Mouse (Mus musculus) intestine, embryonic 14.5 days (tissue): Measurements from ENCODE around the gene Cysltr2. TPM values are rescaled to one million over a fixed set of nuclear protein-coding genes. Genes with fewer than 3 reads are reported as not detected.

Experiments used
- ATAC-seq: fragments of 200-750 bp; cut with Nextera tagmentation; replicated peaks from 2 replicates; pipeline ENCODE4 v1.8.0; 2017; ENCODE audit warnings: low read depth, moderate number of reproducible peaks, moderate TSS enrichment, moderate library complexity; ENCODE audit not compliant: low FRiP score, low TSS enrichment
- DNase-seq: peaks from one replicate; pipeline ENCODE4 v3.0.0-alpha.2; 2018; ENCODE audit warnings: low spot score
- H3K27ac ChIP-seq: fragments of 300-500 bp; sonication (generic); 2 replicates; pipeline ENCODE4 v1.5.1; 2014; ENCODE audit warnings: low read depth, mild to moderate bottlenecking, control low read depth
- H3K27me3 ChIP-seq: fragments of 300-500 bp; sonication (generic); replicated peaks from 2 replicates; pipeline ENCODE4 v1.6.1; 2014; ENCODE audit warnings: low read length, control low read depth; ENCODE audit not compliant: control insufficient read depth, insufficient read depth
- H3K36me3 ChIP-seq: fragments of 300-500 bp; sonication (generic); 2 replicates; pipeline ENCODE4 v1.6.1; 2014; ENCODE audit warnings: low read length, control low read depth; ENCODE audit not compliant: control insufficient read depth, insufficient read depth
- H3K4me1 ChIP-seq: fragments of 300-500 bp; sonication (generic); replicated peaks from 2 replicates; pipeline ENCODE4 v1.6.1; 2014; ENCODE audit warnings: low read length, control low read depth, mixed read lengths; ENCODE audit not compliant: control insufficient read depth, insufficient read depth
- H3K4me2 ChIP-seq: fragments of 300-500 bp; sonication (generic); 2 replicates; pipeline ENCODE4 v1.6.1; 2014; ENCODE audit warnings: low read length
- H3K4me3 ChIP-seq: fragments of 300-500 bp; sonication (generic); 2 replicates; pipeline ENCODE4 v1.5.1; 2014; ENCODE audit warnings: low read depth, low read length, control low read depth, mixed read lengths
- H3K9ac ChIP-seq: fragments of 300-500 bp; sonication (generic); 2 replicates; pipeline ENCODE4 v1.6.1; 2014; ENCODE audit warnings: mild to moderate bottlenecking, low read length
- H3K9me3 ChIP-seq: fragments of 300-500 bp; sonication (generic); 2 replicates; pipeline ENCODE4 v1.6.1; 2016; ENCODE audit warnings: low read length, control low read depth; ENCODE audit not compliant: control insufficient read depth
- WGBS: fragments of 180-500 bp; shearing (Covaris S2); extraction: QIAGEN DNeasy Blood & Tissue Kit; methylation state at CpG from one replicate; pipeline ENCODE4 v1.1.7; 2014; 5-methylcytosine and 5-hydroxymethylcytosine counted together
- polyA plus RNA-seq: library from polyadenylated mRNA; unstranded; fragments of >200 nt; fragmentation: Nextera tagmentation; extraction: Ambion mirVana; gene quantifications from 2 replicates; pipeline ENCODE4 v1.2.1, GENCODE M21; 2014

Gene Cysltr2
- 0.27 TPM in 1 of 2 replicates, not detected in the other for polyA plus RNA-seq

DNA sequence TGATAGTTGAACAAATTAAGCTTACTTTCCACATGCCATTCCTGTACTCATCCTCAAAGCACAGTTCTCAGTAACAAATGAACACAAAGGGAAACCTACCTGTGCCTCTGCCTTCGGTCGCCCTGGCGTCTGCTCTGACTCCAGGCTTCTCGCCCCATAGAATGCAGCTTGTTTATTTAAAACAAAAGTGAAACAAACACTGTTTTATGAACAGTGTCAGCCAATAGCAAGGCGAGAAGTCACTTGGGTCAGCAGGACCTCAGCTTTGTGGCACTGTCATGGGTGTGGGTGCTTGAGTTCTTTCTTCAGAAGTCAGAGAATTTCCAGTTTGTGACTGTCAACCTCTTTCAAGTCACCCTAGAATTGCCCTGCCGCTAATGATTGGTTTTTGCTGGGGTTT, at the start of gene Cysltr2:
Gene Cysltr2 (minus strand): TSS at position 178 of the 400 bp plus-strand sequence.
- no peak for DNase-seq
- no peaks in the 10 kb centered on the region for H3K27me3 ChIP-seq
- no peaks in the 10 kb centered on the region for H3K36me3 ChIP-seq
- no peak within 1 kb of the TSS for H3K4me3 ChIP-seq
- H3K9ac ChIP-seq = no peak within 1 kb of the TSS
- no peak within 1 kb of the TSS for H3K27ac ChIP-seq
- WGBS = 51% methylated on average over 6 of the region's 6 CpGs
- H3K4me2 ChIP-seq = no peak within 1 kb of the TSS
- H3K9me3 ChIP-seq = no peaks in the 10 kb centered on the region
- H3K4me1 ChIP-seq = no peaks in the 10 kb centered on the region
- ATAC-seq = no peak

- Histone ChIP-seq H3K4me2 (no peak overlapping the region), H3K27ac (no peak overlapping the region), H3K4me1 (no peaks in the 10 kb centered on the region), H3K27me3 (no peaks in the 10 kb centered on the region), H3K4me3 (no peak overlapping the region), H3K9me3 (no peaks in the 10 kb centered on the region), H3K36me3 (no peaks in the 10 kb centered on the region), H3K9ac (no peak overlapping the region)
- 59% methylated on average over 13 of the region's 13 CpGs for WGBS
- ATAC-seq = no peak
- peak; percentile 33 for DNase-seq
Measured at GRCm38 (mm10) chr14:73094802-73095550, 46.1 kb upstream of the Cysltr2 start.

- H3K9ac ChIP-seq = no peak overlapping the region
- WGBS = 91% methylated on average over 3 of the region's 3 CpGs
- DNase-seq = peak; percentile 20
- H3K9me3 ChIP-seq = no peaks in the 10 kb centered on the region
- H3K4me1 ChIP-seq = no peaks in the 10 kb centered on the region
- ATAC-seq = no peak
- no peaks in the 10 kb centered on the region for H3K36me3 ChIP-seq
- H3K27me3 ChIP-seq = no peaks in the 10 kb centered on the region
- no peak overlapping the region for H3K27ac ChIP-seq
- H3K4me3 ChIP-seq = no peak overlapping the region
- H3K4me2 ChIP-seq = no peak overlapping the region
Measured at GRCm38 (mm10) chr14:73092871-73093270, 44.0 kb upstream of the Cysltr2 start.

GRCm38 (mm10) chr14:73088224-73088623, 39.3 kb upstream of the Cysltr2 start:
- Histone ChIP-seq H3K27me3 (no peaks in the 10 kb centered on the region), H3K9ac (no peak overlapping the region), H3K36me3 (no peaks in the 10 kb centered on the region), H3K4me3 (no peak overlapping the region), H3K9me3 (no peaks in the 10 kb centered on the region), H3K4me1 (no peaks in the 10 kb centered on the region), H3K27ac (no peak overlapping the region), H3K4me2 (no peak overlapping the region)
- WGBS = 92% methylated on average over 1 of the region's 1 CpGs
- ATAC-seq = no peak
- DNase-seq = no peak

GRCm38 (mm10) chr14:73087746-73088145, 38.8 kb upstream of the Cysltr2 start:
- Histone ChIP-seq H3K4me2 (no peak overlapping the region), H3K4me1 (no peaks in the 10 kb centered on the region), H3K9me3 (no peaks in the 10 kb centered on the region), H3K4me3 (no peak overlapping the region), H3K27ac (no peak overlapping the region), H3K36me3 (no peaks in the 10 kb centered on the region), H3K27me3 (no peaks in the 10 kb centered on the region), H3K9ac (no peak overlapping the region)
- 85% methylated on average over 5 of the region's 5 CpGs for WGBS
- no peak for DNase-seq
- no peak for ATAC-seq

GRCm38 (mm10) chr14:73087247-73087646, 38.3 kb upstream of the Cysltr2 start:
- H3K27ac ChIP-seq = no peak overlapping the region
- H3K9me3 ChIP-seq = no peaks in the 10 kb centered on the region
- H3K27me3 ChIP-seq = no peaks in the 10 kb centered on the region
- H3K4me1 ChIP-seq = no peaks in the 10 kb centered on the region
- no peak overlapping the region for H3K4me2 ChIP-seq
- no peak overlapping the region for H3K4me3 ChIP-seq
- no peak overlapping the region for H3K9ac ChIP-seq
- DNase-seq (no peak), ATAC-seq (no peak)
- H3K36me3 ChIP-seq = no peaks in the 10 kb centered on the region
- WGBS = 94% methylated on average over 5 of the region's 5 CpGs

GRCm38 (mm10) chr14:73086425-73086824, 37.5 kb upstream of the Cysltr2 start:
- H3K27me3 ChIP-seq = no peaks in the 10 kb centered on the region
- H3K9ac ChIP-seq = no peak overlapping the region
- WGBS = 57% methylated on average over 3 of the region's 3 CpGs
- no peaks in the 10 kb centered on the region for H3K9me3 ChIP-seq
- H3K36me3 ChIP-seq = no peaks in the 10 kb centered on the region
- H3K27ac ChIP-seq = no peak overlapping the region
- H3K4me3 ChIP-seq = no peak overlapping the region
- no peak overlapping the region for H3K4me2 ChIP-seq
- H3K4me1 ChIP-seq = no peaks in the 10 kb centered on the region
- DNase-seq (no peak), ATAC-seq (no peak)

DNA sequence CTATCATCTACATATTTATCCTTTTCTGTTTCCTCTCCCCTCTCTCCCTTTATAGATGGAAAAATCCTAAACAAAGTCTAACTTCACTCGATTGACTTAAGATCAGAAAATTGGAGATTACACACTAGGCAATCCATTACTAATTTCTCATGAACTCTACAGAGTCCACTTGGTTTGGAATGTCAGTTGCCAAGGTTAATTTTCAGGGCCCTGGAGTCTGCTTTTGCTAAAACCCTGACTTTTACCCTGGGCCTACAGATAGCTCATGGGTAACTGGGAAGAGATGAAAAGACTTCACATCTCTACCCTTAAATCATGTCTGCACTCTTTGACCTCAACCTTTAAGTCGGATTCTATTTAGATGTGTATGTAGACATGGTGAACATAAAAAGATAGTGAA, 34.6 kb upstream of the Cysltr2 start:
- no peak for ATAC-seq
- DNase-seq = peak; percentile 34
- H3K27ac ChIP-seq = no peak overlapping the region
- H3K36me3 ChIP-seq = no peaks in the 10 kb centered on the region
- H3K9ac ChIP-seq = no peak overlapping the region
- H3K4me2 ChIP-seq = no peak overlapping the region
- H3K9me3 ChIP-seq = no peaks in the 10 kb centered on the region
- H3K4me3 ChIP-seq = no peak overlapping the region
- H3K4me1 ChIP-seq = no peaks in the 10 kb centered on the region
- H3K27me3 ChIP-seq = no peaks in the 10 kb centered on the region
- 73% methylated on average over 2 of the region's 2 CpGs for WGBS

DNA sequence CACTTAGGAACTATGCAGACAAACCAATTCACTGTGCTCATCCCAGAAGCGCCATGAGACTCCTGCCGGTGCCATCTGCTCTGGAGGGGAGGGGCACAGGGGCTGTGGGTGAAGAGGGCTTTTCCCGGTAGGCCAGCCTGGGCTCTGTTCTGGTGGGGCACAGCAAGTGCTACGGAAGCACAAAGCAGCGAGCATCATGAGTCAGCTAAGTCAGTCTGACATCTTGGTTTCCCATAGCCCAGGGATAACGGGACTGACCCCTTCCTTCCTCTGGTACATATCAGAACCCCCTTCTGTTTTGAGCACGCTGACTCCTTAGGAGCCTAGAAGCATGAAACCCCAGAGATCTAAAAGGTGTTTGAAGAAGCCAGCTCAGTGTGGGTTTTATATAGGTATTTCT, 15.5 kb upstream of the Cysltr2 start:
- Histone ChIP-seq H3K9ac (no peak overlapping the region), H3K27me3 (no peaks in the 10 kb centered on the region), H3K36me3 (no peaks in the 10 kb centered on the region), H3K27ac (no peak overlapping the region), H3K4me2 (no peak overlapping the region), H3K4me3 (no peak overlapping the region), H3K4me1 (0 out of 2 replicates have a peak, but pooled peaks cover 3% of the 10 kb centered on the region), H3K9me3 (no peaks in the 10 kb centered on the region)
- no peak for DNase-seq
- 75% methylated on average over 7 of the region's 7 CpGs for WGBS
- no peak for ATAC-seq
